Mouse (Mus musculus) embryonic fibroblast, embryonic 13.5 days (primary cell): ENCODE results near the gene Cdadc1.

Source experiments
- CTCF ChIP-seq: IDR thresholded peaks from 2 replicates; pipeline ENCODE4 v1.5.1; 2011; ENCODE audit warnings: mild to moderate bottlenecking, control low read depth, low read length, moderate library complexity, borderline replicate concordance; ENCODE audit not compliant: insufficient read depth
- POLR2A ChIP-seq: IDR thresholded peaks from 2 replicates; pipeline ENCODE4 v1.6.1; 2011; ENCODE audit warnings: low read depth, mild to moderate bottlenecking, control low read depth, low read length, moderate library complexity

GRCm38 (mm10) chr14:59633988-59634387, 36.2 kb upstream of the Cdadc1 start:
- no peak for TF ChIP-seq CTCF
- no peak for TF ChIP-seq POLR2A
